Mouse (Mus musculus) right cerebral cortex, postnatal 25 days (tissue): ENCODE measurements around the gene Hecw2.

Experiments used
- DNase-seq: peaks from one replicate; pipeline ENCODE4 v3.0.0; 2022

Gene Hecw2

DNA sequence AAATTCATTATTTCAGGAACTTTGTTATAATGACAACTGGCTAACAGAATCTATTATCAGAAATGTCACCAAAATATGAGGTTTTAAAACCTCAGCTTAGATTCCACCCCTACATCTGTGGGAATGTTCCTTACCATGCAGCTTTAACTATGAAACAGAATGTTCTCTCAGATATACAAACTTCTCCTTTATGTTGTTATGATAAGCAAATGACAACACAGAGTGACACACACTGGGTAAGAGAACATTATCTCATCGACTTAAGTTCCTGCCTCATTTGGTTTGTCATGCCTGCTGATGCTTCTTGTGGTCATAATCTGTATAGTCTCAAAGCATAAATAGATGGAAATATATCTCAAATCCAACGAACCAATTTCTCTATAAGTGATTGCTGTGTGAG, 312.5 kb downstream of the Hecw2 start:
- DNase-seq, result no peak

DNA sequence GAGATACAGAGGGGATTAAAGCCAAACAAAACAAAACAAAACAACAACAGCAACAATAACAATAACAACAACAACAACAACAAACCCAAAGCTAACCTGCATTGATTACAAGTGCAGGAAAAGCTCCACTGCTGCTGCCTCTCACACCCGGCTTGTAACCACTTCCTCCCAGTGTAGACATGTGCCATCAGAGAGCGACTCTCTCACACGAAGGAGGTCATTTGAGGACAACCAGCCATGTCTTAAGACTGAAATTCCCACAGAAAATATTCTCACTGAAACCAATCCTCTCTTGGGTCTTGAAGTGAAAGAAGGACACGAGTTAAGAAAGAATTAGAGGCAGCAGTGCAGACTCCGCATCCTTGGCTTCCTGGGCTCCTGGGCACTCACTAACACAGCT, 319.0 kb downstream of the Hecw2 start:
- DNase-seq, result no peak

DNA sequence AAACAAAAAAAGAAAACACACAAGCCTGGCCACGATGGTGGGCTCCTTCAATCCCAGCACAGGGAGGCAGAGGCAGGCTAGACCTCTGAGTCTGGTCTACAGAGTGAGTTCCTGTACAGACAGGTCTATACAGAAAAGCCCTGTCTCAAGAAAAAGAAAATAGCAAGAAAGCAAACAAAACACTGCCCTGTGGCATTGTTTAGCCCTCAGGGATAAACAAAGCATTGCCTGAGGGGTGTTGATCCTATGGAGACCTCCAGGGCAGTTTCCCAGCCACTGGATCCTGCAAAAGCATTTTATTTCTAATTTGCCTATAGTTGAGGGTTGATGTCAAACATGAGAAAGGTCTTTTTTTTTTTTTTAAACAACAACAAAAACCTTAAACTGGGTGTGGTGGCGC, 327.7 kb downstream of the Hecw2 start:
- no peak for DNase-seq

GRCm38 (mm10) chr1:53866374-53866902, 328.5 kb downstream of the Hecw2 start:
- DNase-seq, result no peak

DNA sequence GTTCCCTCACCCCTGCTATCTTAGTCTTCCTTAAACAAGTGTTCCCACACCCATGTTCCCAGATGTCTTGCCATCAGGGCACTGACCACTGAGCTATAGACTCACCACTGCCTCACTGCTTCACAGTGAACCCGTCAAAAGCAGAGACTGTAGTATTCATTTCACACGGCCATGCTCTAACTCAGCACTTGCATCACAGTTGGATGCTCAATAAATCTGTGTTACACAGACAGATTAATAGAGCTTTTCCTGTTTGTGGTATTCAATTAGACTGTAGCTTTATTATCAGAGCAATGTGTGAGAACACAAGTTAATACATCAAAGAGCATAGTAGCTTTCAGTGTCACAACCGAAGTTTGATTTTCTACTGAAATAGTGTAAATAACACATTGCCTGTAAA, 330.9 kb downstream of the Hecw2 start:
- DNase-seq, result no peak

- DNase-seq, result no peak
Measured at GRCm38 (mm10) chr1:53860611-53861010, 334.4 kb downstream of the Hecw2 start.

DNA sequence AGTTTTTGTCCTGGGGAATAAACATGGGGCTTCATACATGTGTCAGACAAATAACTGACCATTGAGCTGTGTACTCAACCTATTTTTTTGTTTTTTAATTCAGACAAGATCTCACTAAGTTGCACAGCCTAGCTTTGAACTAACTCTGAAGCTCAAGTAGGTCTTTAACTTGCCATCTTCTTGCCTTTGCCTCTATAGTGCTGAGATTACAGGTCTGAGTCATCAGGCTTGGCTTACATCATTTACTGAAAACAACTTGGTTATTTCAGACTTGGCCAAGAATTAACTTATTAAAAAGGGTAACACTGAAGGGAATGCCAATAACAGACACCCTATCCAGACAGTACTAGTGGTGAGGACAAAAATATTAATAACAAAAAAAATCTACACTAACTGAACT, 335.8 kb downstream of the Hecw2 start:
- no peak for DNase-seq

- no peak for DNase-seq
Measured at GRCm38 (mm10) chr1:53856501-53857103, 338.4 kb downstream of the Hecw2 start.

DNA sequence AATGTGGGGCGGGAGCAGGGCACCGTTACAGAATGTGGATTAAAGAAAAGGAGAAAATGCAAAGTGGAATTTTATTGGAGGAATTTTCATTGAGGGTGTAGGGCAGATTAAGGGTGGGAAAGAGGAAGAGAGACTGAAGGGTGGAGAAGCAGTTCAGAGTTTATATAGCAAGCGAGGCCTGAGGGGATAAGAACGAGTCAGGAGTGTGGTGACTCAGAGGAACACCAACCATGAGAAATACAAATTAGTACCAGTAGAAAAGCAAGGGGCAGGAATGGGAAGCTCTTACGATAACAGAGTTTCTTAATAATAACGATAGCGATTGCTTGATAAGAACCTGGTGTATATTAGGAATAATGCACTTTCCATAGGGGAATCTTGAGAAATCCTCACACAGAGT, 339.2 kb downstream of the Hecw2 start:
- no peak for DNase-seq

- no peak for DNase-seq
Measured at GRCm38 (mm10) chr1:53852086-53852610, 342.8 kb downstream of the Hecw2 start.

GRCm38 (mm10) chr1:53851334-53851733, 343.6 kb downstream of the Hecw2 start:
- no peak for DNase-seq

GRCm38 (mm10) chr1:53850891-53851290, 344.1 kb downstream of the Hecw2 start:
- no peak for DNase-seq

DNA sequence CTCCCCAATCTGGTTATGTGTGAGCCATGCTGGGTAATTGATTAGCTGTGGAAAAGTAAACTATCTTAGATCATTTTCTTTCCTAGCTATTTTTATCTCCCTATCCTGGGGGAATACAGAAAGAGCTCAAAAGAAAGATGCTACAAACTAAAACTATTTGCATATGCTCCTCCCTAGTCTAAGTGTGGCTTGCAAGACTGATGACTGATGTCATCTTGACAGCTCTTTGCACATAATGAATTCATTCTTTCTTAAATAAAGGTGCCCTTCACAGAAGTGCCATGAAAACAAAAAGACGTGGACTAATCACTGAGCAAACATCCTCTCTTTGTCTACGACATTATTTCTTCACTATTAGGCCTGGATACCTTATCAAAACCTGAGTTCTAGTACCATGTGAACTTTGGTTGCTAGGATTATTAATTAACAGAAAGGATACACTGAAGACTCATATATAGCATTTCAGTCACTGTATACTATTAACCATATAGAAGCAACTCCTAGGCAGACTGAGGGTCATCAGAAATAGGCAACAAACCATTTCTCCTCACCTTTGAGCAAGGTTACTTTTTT, 348.2 kb downstream of the Hecw2 start:
- no peak for DNase-seq

DNA sequence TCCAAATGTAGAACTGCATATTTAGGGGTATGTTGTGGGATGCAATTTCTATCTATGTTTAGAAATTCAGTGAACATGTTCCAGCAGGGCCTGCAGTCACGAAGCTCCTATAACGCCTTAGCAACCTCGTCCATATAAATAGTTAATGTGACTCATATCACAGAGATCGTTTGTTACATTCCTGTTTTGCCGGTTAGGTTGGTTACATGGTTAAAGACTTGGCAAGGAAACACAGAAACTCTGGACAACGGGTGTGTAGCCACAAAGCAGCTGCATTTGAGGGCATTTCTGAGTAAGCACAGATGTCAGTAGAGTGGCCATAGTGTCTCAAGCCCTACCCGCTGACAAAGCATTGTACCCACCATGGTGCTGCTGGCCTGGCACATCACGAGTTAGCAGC, 349.1 kb downstream of the Hecw2 start:
- no peak for DNase-seq

DNA sequence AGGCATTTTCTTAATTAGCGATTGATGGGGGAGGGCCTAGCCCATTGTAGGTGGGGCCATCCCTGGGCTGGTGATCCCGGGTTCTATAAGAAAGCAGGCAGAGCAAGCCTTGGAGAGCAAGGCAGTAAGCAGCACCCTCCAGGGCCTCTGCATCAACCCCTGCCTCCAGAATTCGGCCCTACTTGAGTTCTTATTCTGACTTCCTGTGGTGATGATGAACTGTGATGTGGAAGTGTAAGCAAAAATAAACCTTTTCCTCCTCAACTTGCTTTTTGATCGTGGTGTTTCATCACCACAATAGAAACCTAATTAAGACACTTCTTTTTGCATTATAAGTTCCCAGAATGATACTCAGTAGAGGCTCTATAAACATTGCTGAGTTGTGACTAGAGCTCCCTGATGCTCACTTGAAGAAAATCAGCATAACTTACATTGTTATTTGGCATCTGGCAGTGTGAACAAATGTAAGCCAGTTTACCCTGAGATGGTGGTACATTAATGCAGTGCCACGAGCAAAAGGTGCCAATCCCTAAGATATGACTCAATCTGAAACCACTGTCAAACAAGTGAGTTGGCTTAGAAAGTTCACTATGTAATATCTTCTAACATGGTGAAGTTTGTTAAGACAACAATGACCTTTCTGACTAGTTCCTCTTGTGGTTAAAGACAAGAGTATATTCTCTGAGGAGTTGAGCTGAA, 349.9 kb downstream of the Hecw2 start:
- DNase-seq, result no peak

- no peak for DNase-seq
Measured at GRCm38 (mm10) chr1:53844122-53844913, 350.6 kb downstream of the Hecw2 start.

DNA sequence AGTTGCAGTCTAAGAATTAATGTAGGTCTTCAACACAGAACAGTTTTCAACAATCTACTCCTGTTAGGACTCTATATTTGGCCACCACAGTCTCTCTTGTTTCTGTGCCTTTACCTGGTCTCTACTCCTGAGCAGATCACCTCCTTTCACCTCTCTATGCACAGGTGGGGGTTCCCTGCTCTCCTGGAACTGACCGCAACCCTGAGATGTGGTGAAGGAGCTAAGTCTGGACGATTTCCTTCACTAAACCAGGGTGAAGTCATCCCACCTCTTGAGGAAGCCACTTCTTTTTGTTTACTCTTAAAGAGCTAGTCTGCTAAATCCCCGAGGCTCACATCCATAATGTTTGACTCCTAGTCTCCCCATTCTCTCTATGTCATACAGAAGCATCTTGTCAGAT, 351.9 kb downstream of the Hecw2 start:
- DNase-seq, result no peak

DNA sequence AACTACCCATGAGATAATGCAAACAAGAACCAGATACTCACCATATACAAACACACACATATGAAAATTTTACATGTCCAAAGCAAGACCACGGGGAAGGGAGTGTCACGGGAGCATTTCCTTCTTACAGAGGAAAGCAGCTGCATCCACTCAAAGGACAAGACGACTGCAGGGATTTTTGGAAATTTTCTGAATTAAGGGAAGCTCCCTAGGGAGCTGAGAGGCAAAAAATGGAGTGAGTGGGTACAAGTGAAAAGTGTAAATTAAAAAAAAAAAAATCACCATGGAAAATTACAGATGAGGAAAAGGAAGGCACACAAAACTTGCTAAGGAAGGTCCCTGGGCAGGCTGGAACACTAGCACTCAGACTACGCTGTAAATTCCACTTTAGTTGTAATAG, 353.9 kb downstream of the Hecw2 start:
- no peak for DNase-seq

DNA sequence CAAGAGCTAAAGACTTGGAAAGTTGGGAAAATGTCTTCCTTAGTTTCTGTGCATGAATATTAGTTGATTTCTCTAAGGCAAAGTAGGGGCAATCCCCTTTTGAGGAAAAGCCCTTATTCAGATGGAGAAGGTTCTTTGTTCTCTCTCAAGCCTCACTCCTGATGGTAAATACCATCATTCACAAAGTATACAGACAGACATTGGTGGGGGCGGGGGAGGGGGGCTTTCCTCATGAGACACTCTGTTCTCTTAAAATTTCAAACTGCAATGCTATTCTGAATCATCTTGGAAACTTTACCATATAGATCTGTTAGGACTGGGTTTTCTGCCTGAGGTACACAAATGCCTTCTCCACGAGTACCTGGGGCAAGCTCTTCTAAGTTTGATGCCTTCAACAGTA, 355.6 kb downstream of the Hecw2 start:
- no peak for DNase-seq

- no peak for DNase-seq
Measured at GRCm38 (mm10) chr1:53838182-53838859, 356.6 kb downstream of the Hecw2 start.

GRCm38 (mm10) chr1:53830286-53830685, 364.7 kb downstream of the Hecw2 start:
- no peak for DNase-seq

- DNase-seq, result no peak
Measured at GRCm38 (mm10) chr1:53829089-53829488, 365.9 kb downstream of the Hecw2 start.
